9 mouse cellular contexts compared by ENCODE assay signal in genomic region chr9:92273956-92274762, GRCm38 (mm10). TPM values are rescaled to one million over a fixed set of nuclear protein-coding genes. Genes with fewer than 3 reads are reported as not detected.
DNase-seq lines count a peak whose midpoint lies in the region; ATAC-seq and TF ChIP-seq lines count a peak whose summit lies in the region.
"Had no signal": no experiment of that assay in that cellular context is flagged by ENCODE, and none has a peak within 500 bp of the region (broad histone marks: within the 10 kb centered on the region; RNA-seq: fewer than 3 reads in every experiment).

No protein-coding gene starts in this region.

- no peak overlapping the region for H3K9ac ChIP-seq in liver, postnatal 0 days (replicated peaks)
- H3K9ac ChIP-seq: hindbrain, embryonic 14.5 days had no signal

- H3K4me3 ChIP-seq in liver, postnatal 0 days (ENCODE audit: low read depth, low read length): no peak overlapping the region
- H3K4me3 ChIP-seq in left cerebral cortex, adult 2 months: no peak overlapping the region

- intact Hi-C loops in left cerebral cortex, adult 2 months (cut with DNase I): no loop called here

- DNase-seq in CD4-positive, CD25-positive, alpha-beta regulatory T cell, adult 2 months (ENCODE audit: low read depth, low spot score): peak; percentile 69
- peak; percentile 55 for DNase-seq in Muller cell, postnatal 12 days (ENCODE audit: inconsistent ontology term)
- peak; percentile 64 for DNase-seq in kidney, adult 18-20 months
- DNase-seq in liver, postnatal 0 days: no peak
- no peak for DNase-seq in layer of hippocampus, postnatal 10 days (ENCODE audit: low spot score in 2 of 2)
- DNase-seq in gastrocnemius, adult 8-10 months (ENCODE audit: low spot score in 2 of 2): no peak
- no peak for DNase-seq in left cerebral cortex, adult 2 months (ENCODE audit: extremely low spot score in 1 of 2, low spot score in 2 of 2)
- DNase-seq: lung, postnatal 36 days had no signal

- peak; percentile 38; the same call in 1 of the 2 replicates for TF ChIP-seq EP300 in liver, postnatal 0 days (IDR thresholded peaks at IDR 0.05; ENCODE audit: low read depth)

- TF ChIP-seq CTCF in liver, postnatal 0 days (IDR thresholded peaks at IDR 0.05; ENCODE audit: low read depth): no peak
- TF ChIP-seq CTCF in left cerebral cortex, adult 2 months (IDR thresholded peaks at IDR 0.05): no peak

- peak; percentile 71 for ATAC-seq in liver, postnatal 0 days

- H3K4me2 ChIP-seq in liver, postnatal 0 days (ENCODE audit: low read depth, low read length): 0 out of 2 replicates have a peak overlapping the region, but pooled peaks have one; percentile 2
- H3K4me2 ChIP-seq: hindbrain, embryonic 14.5 days had no signal

- no peaks in the 10 kb centered on the region for H3K27me3 ChIP-seq in liver, postnatal 0 days (ENCODE audit: insufficient read depth, low read length)

- no peaks in the 10 kb centered on the region; the same call in 1 of the 2 replicates for H3K36me3 ChIP-seq in liver, postnatal 0 days (replicated peaks; ENCODE audit: insufficient read depth, low read length)

- H3K4me1 ChIP-seq in liver, postnatal 0 days (ENCODE audit: insufficient read depth): peaks cover 30% of the 10 kb centered on the region

- peak overlapping the region; percentile 75 for H3K27ac ChIP-seq in liver, postnatal 0 days (ENCODE audit: low read depth)
- H3K27ac ChIP-seq in left cerebral cortex, adult 2 months: no peak overlapping the region
- H3K27ac ChIP-seq: hindbrain, embryonic 14.5 days had no signal

- 30% methylated on average over 6 of the region's 6 CpGs for WGBS in liver, postnatal 0 days (ENCODE audit: insufficient replicate concordance)

- H3K9me3 ChIP-seq in liver, postnatal 0 days (ENCODE audit: low read length): no peaks in the 10 kb centered on the region

RNA-seq across cellular contexts. Expression of gene Plscr2, which starts 1.2 kb away (rescaled TPM):
- 2.2 and 2.3 TPM in 2 replicates for polyA plus RNA-seq in liver, postnatal 0 days (2015; fragmentation: Nextera tagmentation; extraction: Ambion mirVana)
- 1 to 10 TPM; 1.1 to 1.2 TPM for total RNA-seq in layer of hippocampus, postnatal 10 days (2021)
- 1 to 10 TPM in 3 of 4 experiments, under 1 TPM in 1; 0.97 to 1.7 (median 1.4) TPM for total RNA-seq in gastrocnemius, adult 8-10 months (2022)
- 1 to 10 TPM; 1.9 to 2.4 TPM for total RNA-seq in left cerebral cortex, adult 2 months (2021)

RNA-seq across cellular contexts. Expression of gene Plscr1, which starts 24.6 kb away (rescaled TPM):
- 38.8 and 47.1 TPM in 2 replicates for polyA plus RNA-seq in liver, postnatal 0 days (2015; fragmentation: Nextera tagmentation; extraction: Ambion mirVana)
- 1 to 10 TPM; 1.7 to 1.8 TPM for total RNA-seq in layer of hippocampus, postnatal 10 days (2021)
- 1 to 10 TPM in 1 of 4 experiments, under 1 TPM in 3; 0.56 to 1.1 (median 0.81) TPM for total RNA-seq in gastrocnemius, adult 8-10 months (2022)
- 1 to 10 TPM; 1.6 to 1.7 TPM for total RNA-seq in left cerebral cortex, adult 2 months (2021)

RNA-seq across cellular contexts. Expression of gene 1700057G04Rik, which starts 35.0 kb away (rescaled TPM):
- not detected in 2 replicates for polyA plus RNA-seq in liver, postnatal 0 days (2015; fragmentation: Nextera tagmentation; extraction: Ambion mirVana)
- total RNA-seq in layer of hippocampus, postnatal 10 days (2021): not detected
- total RNA-seq in gastrocnemius, adult 8-10 months (2022): not detected
- total RNA-seq in left cerebral cortex, adult 2 months (2021): not detected
- polyA plus RNA-seq: hindbrain, embryonic 14.5 days had no signal

Comparison
In these comparisons a context has a peak if more than half of its experiments do, and no peak if none do; other contexts are left out.
1. DNase-seq: peak in CD4-positive, CD25-positive, alpha-beta regulatory T cell, adult 2 months (single experiment), Muller cell, postnatal 12 days (single experiment) and kidney, adult 18-20 months (single experiment); none in liver, postnatal 0 days (single experiment), layer of hippocampus, postnatal 10 days (0 of 2), gastrocnemius, adult 8-10 months (0 of 2) and left cerebral cortex, adult 2 months (0 of 2).